In genomic region chr12:77025431-77025879, GRCm38 (mm10) we compare ENCODE assay signal across 11 mouse cellular contexts.
DNase-seq lines count a peak whose midpoint lies in the region; ATAC-seq lines count a peak whose summit lies in the region.
"Had no signal": no experiment of that assay in that cellular context is flagged by ENCODE, and none has a peak within 500 bp of the region (broad histone marks: within the 10 kb centered on the region; RNA-seq: fewer than 3 reads in every experiment).

No protein-coding gene starts in this region.

- peak; percentile 28 for ATAC-seq in heart, embryonic 16.5 days (replicated peaks; ENCODE audit: extremely low read depth, insufficient read depth, low FRiP score)
- ATAC-seq in hindbrain, embryonic 14.5 days (ENCODE audit: low FRiP score): no peak

- DNase-seq in heart, embryonic 10.5 days (ENCODE audit: low spot score): no peak
- DNase-seq in right cerebral cortex, adult 18-20 months: peak; percentile 34
- no peak for DNase-seq in right cerebral cortex, postnatal 4 days
- peak; percentile 13 for DNase-seq in left cerebral cortex, postnatal 4 days
- DNase-seq in kidney, postnatal 4 days: no peak
- DNase-seq in hindbrain, embryonic 14.5 days (ENCODE audit: low spot score): no peak
- DNase-seq: kidney, adult 2 months; layer of hippocampus, postnatal 36 days; lung, postnatal 14 days had no signal

- intact Hi-C loops in left cerebral cortex, postnatal 4 days (cut with DNase I): no loop called here

- 48% methylated on average over 7 of the region's 7 CpGs for WGBS in heart, embryonic 16.5 days
- WGBS in heart, embryonic 10.5 days: 60% methylated on average over 7 of the region's 7 CpGs
- WGBS in hindbrain, embryonic 14.5 days: 77% methylated on average over 7 of the region's 7 CpGs

- no peak overlapping the region for H3K4me3 ChIP-seq in heart, embryonic 16.5 days (ENCODE audit: low read length)
- H3K4me3 ChIP-seq in heart, embryonic 10.5 days: no peak overlapping the region
- no peak overlapping the region for H3K4me3 ChIP-seq in hindbrain, embryonic 14.5 days (replicated peaks; ENCODE audit: low read length)
- H3K4me3 ChIP-seq: myocyte had no signal

- no peaks in the 10 kb centered on the region for H3K9me3 ChIP-seq in heart, embryonic 16.5 days (replicated peaks; ENCODE audit: control insufficient read depth, low read length)
- H3K9me3 ChIP-seq in heart, embryonic 10.5 days: no peaks in the 10 kb centered on the region
- H3K9me3 ChIP-seq in hindbrain, embryonic 14.5 days (ENCODE audit: control insufficient read depth, low read length): no peaks in the 10 kb centered on the region

- H3K36me3 ChIP-seq in heart, embryonic 16.5 days (ENCODE audit: control insufficient read depth, insufficient read depth): no peaks in the 10 kb centered on the region
- H3K36me3 ChIP-seq in heart, embryonic 10.5 days: no peaks in the 10 kb centered on the region
- no peaks in the 10 kb centered on the region for H3K36me3 ChIP-seq in hindbrain, embryonic 14.5 days (replicated peaks; ENCODE audit: control insufficient read depth, insufficient read depth)

- H3K9ac ChIP-seq in heart, embryonic 16.5 days (ENCODE audit: low read length): no peak overlapping the region
- no peak overlapping the region for H3K9ac ChIP-seq in hindbrain, embryonic 14.5 days

- H3K4me1 ChIP-seq in heart, embryonic 16.5 days (ENCODE audit: control insufficient read depth, insufficient read depth, low read length): no peaks in the 10 kb centered on the region
- 0 out of 2 replicates have a peak, but pooled peaks cover 8% of the 10 kb centered on the region for H3K4me1 ChIP-seq in heart, embryonic 10.5 days
- H3K4me1 ChIP-seq in hindbrain, embryonic 14.5 days (replicated peaks; ENCODE audit: control insufficient read depth, insufficient read depth, low read length): 0 out of 2 replicates have a peak, but pooled peaks cover 6% of the 10 kb centered on the region

- H3K27me3 ChIP-seq in heart, embryonic 16.5 days (ENCODE audit: control insufficient read depth, insufficient read depth, low read length): 0 out of 2 replicates have a peak, but pooled peaks cover 3% of the 10 kb centered on the region
- H3K27me3 ChIP-seq in heart, embryonic 10.5 days (ENCODE audit: insufficient read depth, poor library complexity, severe bottlenecking): peaks cover 19% of the 10 kb centered on the region
- no peaks in the 10 kb centered on the region for H3K27me3 ChIP-seq in hindbrain, embryonic 14.5 days (ENCODE audit: control insufficient read depth, insufficient read depth, low read length)

- no peak overlapping the region for H3K27ac ChIP-seq in heart, embryonic 16.5 days (ENCODE audit: low read length)
- no peak overlapping the region for H3K27ac ChIP-seq in heart, embryonic 10.5 days
- H3K27ac ChIP-seq in hindbrain, embryonic 14.5 days: no peak overlapping the region

- no peak overlapping the region for H3K4me2 ChIP-seq in heart, embryonic 16.5 days (ENCODE audit: low read depth, low read length)
- H3K4me2 ChIP-seq in hindbrain, embryonic 14.5 days (replicated peaks): no peak overlapping the region

Comparison
In these comparisons a context has a peak if more than half of its experiments do, and no peak if none do; other contexts are left out.
1. DNase-seq: peak in right cerebral cortex, adult 18-20 months (single experiment) and left cerebral cortex, postnatal 4 days (single experiment); none in heart, embryonic 10.5 days (single experiment), right cerebral cortex, postnatal 4 days (single experiment), kidney, postnatal 4 days (0 of 2) and hindbrain, embryonic 14.5 days (single experiment).